Mouse (Mus musculus) embryonic fibroblast, embryonic 13.5 days (primary cell): ENCODE results near the gene 1110051M20Rik. TPM values are rescaled to one million over a fixed set of nuclear protein-coding genes. Genes with fewer than 3 reads are reported as not detected.

Experiments used
- H3K27ac ChIP-seq: 2 replicates; pipeline ENCODE4 v1.5.1; 2012; ENCODE audit warnings: low read length, control low read depth, inconsistent platforms; ENCODE audit not compliant: insufficient read depth
- H3K4me1 ChIP-seq: 2 replicates; pipeline ENCODE4 v1.6.1; 2011; ENCODE audit warnings: low read length; ENCODE audit not compliant: control insufficient read depth, insufficient read depth
- H3K4me3 ChIP-seq: 2 replicates; pipeline ENCODE4 v1.5.1; 2011; ENCODE audit warnings: mild to moderate bottlenecking, control low read depth, low read length; ENCODE audit not compliant: insufficient read depth
- CTCF ChIP-seq: IDR thresholded peaks from 2 replicates; pipeline ENCODE4 v1.5.1; 2011; ENCODE audit warnings: mild to moderate bottlenecking, control low read depth, low read length, moderate library complexity, borderline replicate concordance; ENCODE audit not compliant: insufficient read depth
- POLR2A ChIP-seq: IDR thresholded peaks from 2 replicates; pipeline ENCODE4 v1.6.1; 2011; ENCODE audit warnings: low read depth, mild to moderate bottlenecking, control low read depth, low read length, moderate library complexity
- polyA plus RNA-seq: library from polyadenylated mRNA; stranded (reverse); fragments of >200 nt; gene quantifications from 2 replicates; pipeline ENCODE4 v1.2.4, GENCODE M21; 2011; ENCODE audit warnings: low read depth; ENCODE audit not compliant: missing spikeins, insufficient read length

The 1110051M20Rik gene
- polyA plus RNA-seq, 1 experiment = 36.3 TPM

GRCm38 (mm10) chr2:91399168-91399567, 45.3 kb downstream of the 1110051M20Rik start:
- Histone ChIP-seq H3K4me3 (no peak overlapping the region), H3K27ac (no peak overlapping the region), H3K4me1 (no peaks in the 10 kb centered on the region; the same call in 1 of the 2 replicates)
- no peak for TF ChIP-seq CTCF
- no peak for TF ChIP-seq POLR2A

- TF ChIP-seq POLR2A (no peak), CTCF (no peak)
- Histone ChIP-seq H3K4me3 (no peak overlapping the region), H3K4me1 (no peaks in the 10 kb centered on the region)
Measured at GRCm38 (mm10) chr2:91394078-91394477, 50.4 kb downstream of the 1110051M20Rik start.

DNA sequence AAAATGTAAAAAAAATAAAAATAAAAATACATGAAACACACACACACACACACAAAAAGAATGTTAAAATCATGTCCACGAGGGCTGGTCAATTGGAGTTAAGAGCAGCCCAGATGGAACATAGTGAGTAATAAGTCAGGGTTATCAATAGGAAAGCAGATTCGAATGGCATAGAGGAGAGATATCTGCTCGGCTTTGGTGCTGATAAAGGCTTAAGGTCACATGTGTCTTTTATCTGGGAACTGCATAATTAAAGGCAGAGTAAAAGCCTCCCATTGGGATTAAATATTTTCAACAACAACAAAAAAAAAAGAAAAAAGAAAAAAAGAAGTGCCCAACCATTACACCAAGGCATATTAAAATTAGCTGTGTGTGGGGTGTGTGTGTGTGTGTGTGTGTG, 55.8 kb downstream of the 1110051M20Rik start:
- TF ChIP-seq CTCF (no peak), POLR2A (no peak)
- H3K4me3 ChIP-seq = no peak overlapping the region
- peaks cover 13% of the 10 kb centered on the region for H3K4me1 ChIP-seq
- no peak overlapping the region for H3K27ac ChIP-seq

More at GRCm38 (mm10) chr2:91394078-91394477, 50.4 kb downstream of the 1110051M20Rik start:
- no peak overlapping the region for H3K27ac ChIP-seq

DNA sequence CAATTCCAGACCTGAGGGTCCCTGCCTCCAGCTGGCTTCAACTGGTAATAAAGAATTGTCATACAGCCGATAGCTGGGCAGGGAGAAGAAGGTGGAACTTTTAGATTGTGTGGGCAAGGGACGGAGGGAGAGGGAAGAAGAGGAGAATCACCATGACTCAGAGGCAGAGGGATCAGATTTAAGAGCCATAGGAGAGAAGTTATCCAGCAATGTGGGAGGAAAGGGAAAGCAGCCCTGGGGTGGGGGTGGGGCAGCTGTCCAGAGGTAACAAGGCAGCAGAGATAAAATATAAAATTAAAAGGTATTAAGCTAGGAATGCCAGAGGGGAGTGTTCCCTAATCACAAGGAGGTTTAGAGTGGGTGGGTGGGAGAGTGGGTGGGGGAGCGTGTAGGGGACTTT, 56.2 kb downstream of the 1110051M20Rik start:
- Histone ChIP-seq H3K4me1 (peaks cover 13% of the 10 kb centered on the region), H3K4me3 (no peak overlapping the region), H3K27ac (no peak overlapping the region)
- TF ChIP-seq POLR2A (no peak), CTCF (no peak)

DNA sequence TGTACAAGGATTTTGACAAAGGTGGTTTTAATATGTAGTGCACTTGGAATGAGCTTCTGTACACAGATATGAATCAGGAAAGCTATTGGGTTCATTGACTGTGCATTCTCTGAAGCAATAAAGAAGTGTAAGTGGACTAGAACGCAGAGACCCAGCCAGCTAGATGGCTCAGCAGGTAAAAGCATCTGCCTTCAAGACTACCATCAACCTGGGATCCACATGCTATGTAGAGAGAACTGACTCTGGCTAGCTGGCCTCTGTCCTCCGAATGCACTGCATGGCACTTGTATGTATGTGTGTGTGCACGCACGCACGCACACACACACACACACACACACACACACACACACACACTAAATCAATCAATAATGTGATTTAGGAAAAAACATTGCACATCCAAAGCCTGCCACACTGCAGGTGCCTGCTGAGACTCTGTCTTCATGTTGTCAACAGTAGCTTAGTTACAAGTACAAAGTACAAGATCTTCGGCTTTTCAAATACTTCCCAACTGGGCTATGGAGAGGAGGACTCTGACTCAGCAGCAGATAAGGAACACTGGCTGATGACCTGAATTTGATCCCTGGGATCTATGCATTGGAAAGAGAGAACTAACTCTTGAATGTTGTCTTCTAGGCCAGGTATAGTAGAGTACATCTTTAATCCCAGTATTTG, 57.1 kb downstream of the 1110051M20Rik start:
- no peak for TF ChIP-seq CTCF
- TF ChIP-seq POLR2A = no peak
- Histone ChIP-seq H3K4me1 (peaks cover 13% of the 10 kb centered on the region), H3K4me3 (no peak overlapping the region), H3K27ac (no peak overlapping the region)

GRCm38 (mm10) chr2:91386547-91387286, 57.8 kb downstream of the 1110051M20Rik start:
- H3K27ac ChIP-seq = no peak overlapping the region; the same call in none of the 2 replicates
- H3K4me3 ChIP-seq = no peak overlapping the region
- peaks cover 13% of the 10 kb centered on the region for H3K4me1 ChIP-seq
- TF ChIP-seq POLR2A (no peak), CTCF (no peak)

- TF ChIP-seq POLR2A (no peak), CTCF (no peak)
- no peak overlapping the region for H3K27ac ChIP-seq
- peaks cover 9% of the 10 kb centered on the region for H3K4me1 ChIP-seq
- no peak overlapping the region for H3K4me3 ChIP-seq
Measured at GRCm38 (mm10) chr2:91383294-91383693, 61.2 kb downstream of the 1110051M20Rik start.

DNA sequence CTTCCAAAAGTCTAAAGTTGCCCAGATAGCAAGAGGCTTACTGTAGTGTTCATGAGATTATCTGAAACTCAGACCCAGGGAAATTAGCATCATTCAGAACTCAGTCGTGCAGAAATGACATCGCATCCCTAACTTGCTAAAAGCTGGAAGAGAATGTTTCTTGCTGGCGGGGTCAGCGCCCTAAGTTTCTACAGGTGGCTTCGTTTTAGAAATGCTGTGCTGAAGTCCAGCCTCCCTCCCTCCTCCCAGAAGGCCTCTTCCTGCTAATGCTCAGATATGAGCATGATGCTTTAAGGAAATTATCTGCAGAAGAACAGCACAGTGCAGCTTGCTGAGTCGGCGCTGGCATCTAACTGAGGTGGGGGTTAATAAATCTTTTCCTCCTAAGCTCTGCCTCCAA, 67.5 kb downstream of the 1110051M20Rik start:
- no peaks in the 10 kb centered on the region; the same call in 1 of the 2 replicates for H3K4me1 ChIP-seq
- no peak overlapping the region for H3K27ac ChIP-seq
- no peak for TF ChIP-seq POLR2A
- TF ChIP-seq CTCF = no peak
- H3K4me3 ChIP-seq = no peak overlapping the region

DNA sequence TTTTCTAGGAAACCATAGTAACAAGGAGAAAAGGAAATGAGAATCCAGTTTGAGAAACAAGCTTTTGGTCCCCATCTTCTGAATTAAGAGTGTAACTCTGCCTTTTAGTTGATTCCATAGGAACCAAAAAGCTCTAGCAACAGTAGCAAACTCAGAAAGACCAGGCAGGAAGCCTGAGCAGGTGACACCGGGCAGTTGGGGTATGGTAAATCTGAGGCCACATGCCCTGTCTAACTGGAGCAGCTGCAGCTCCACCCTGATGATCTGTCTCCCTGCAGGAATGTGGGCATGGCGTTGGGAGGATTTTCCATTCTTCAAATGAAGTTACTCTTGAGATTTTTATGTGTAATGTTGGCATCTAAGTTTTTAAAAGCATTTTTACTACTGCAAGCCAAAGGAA, 74.2 kb downstream of the 1110051M20Rik start:
- no peak overlapping the region for H3K27ac ChIP-seq
- no peak overlapping the region for H3K4me3 ChIP-seq
- TF ChIP-seq CTCF (no peak), POLR2A (no peak)
- H3K4me1 ChIP-seq = no peaks in the 10 kb centered on the region; the same call in 1 of the 2 replicates

- TF ChIP-seq CTCF = no peak
- TF ChIP-seq POLR2A = no peak
- no peaks in the 10 kb centered on the region; the same call in 1 of the 2 replicates for H3K4me1 ChIP-seq
- no peak overlapping the region for H3K4me3 ChIP-seq
- H3K27ac ChIP-seq = no peak overlapping the region
Measured at GRCm38 (mm10) chr2:91363272-91363671, 81.2 kb downstream of the 1110051M20Rik start.
